Mouse (Mus musculus) heart, postnatal 0 days (tissue): Measurements from ENCODE around the gene Slc36a3. TPM values are rescaled to one million over a fixed set of nuclear protein-coding genes. Genes with fewer than 3 reads are reported as not detected.

Source experiments
- ATAC-seq: fragments of 200-750 bp; cut with Nextera tagmentation; 2 replicates; pipeline ENCODE4 v1.8.0; 2017; ENCODE audit warnings: low read depth, moderate number of reproducible peaks, moderate library complexity; ENCODE audit not compliant: insufficient read depth
- DNase-seq: peaks from one replicate; pipeline ENCODE4 v3.0.0-alpha.2; 2016; ENCODE audit warnings: low spot score
- H3K27ac ChIP-seq: fragments of 300-500 bp; sonication (generic); 2 replicates; pipeline ENCODE4 v1.5.1; 2014; ENCODE audit warnings: low read depth, mild to moderate bottlenecking
- H3K27me3 ChIP-seq: fragments of 300-500 bp; sonication (generic); 2 replicates; pipeline ENCODE4 v1.6.1; 2014; ENCODE audit warnings: low read length, mixed read lengths; ENCODE audit not compliant: control insufficient read depth, insufficient read depth
- H3K36me3 ChIP-seq: fragments of 300-500 bp; sonication (generic); replicated peaks from 2 replicates; pipeline ENCODE4 v1.6.1; 2014; ENCODE audit warnings: low read length, mixed read lengths; ENCODE audit not compliant: control insufficient read depth, insufficient read depth
- H3K4me1 ChIP-seq: fragments of 300-500 bp; sonication (generic); 2 replicates; pipeline ENCODE4 v1.6.1; 2014; ENCODE audit warnings: antibody characterized with exemption; ENCODE audit not compliant: control insufficient read depth, insufficient read depth
- H3K4me2 ChIP-seq: fragments of 300-500 bp; sonication (generic); 2 replicates; pipeline ENCODE4 v1.6.1; 2014; ENCODE audit warnings: low read depth, mild to moderate bottlenecking, low read length, moderate library complexity
- H3K4me3 ChIP-seq: fragments of 300-500 bp; sonication (generic); 2 replicates; pipeline ENCODE4 v1.5.1; 2014; ENCODE audit warnings: low read depth, low read length
- H3K9ac ChIP-seq: fragments of 300-500 bp; sonication (generic); replicated peaks from 2 replicates; pipeline ENCODE4 v1.6.1; 2014; ENCODE audit warnings: low read depth, low read length, mixed read lengths
- H3K9me3 ChIP-seq: fragments of 300-500 bp; sonication (generic); replicated peaks from 2 replicates; pipeline ENCODE4 v1.6.1; 2016; ENCODE audit warnings: low read length; ENCODE audit not compliant: control insufficient read depth
- CTCF ChIP-seq: IDR thresholded peaks from 2 replicates; pipeline ENCODE4 v1.5.1; 2016; ENCODE audit warnings: antibody characterized with exemption, control low read depth, low read depth
- EP300 ChIP-seq: IDR thresholded peaks from 2 replicates; pipeline ENCODE4 v1.6.1; 2016; ENCODE audit warnings: antibody characterized with exemption, low read depth
- WGBS: fragments of 180-500 bp; shearing (Covaris S2); extraction: QIAGEN DNeasy Blood & Tissue Kit; methylation state at CpG from one replicate; pipeline ENCODE4 v1.1.7; 2014; 5-methylcytosine and 5-hydroxymethylcytosine counted together
- polyA plus RNA-seq: library from polyadenylated mRNA; unstranded; fragments of >200 nt; fragmentation: Nextera tagmentation; extraction: Ambion mirVana; gene quantifications from 2 replicates; pipeline ENCODE4 v1.2.1, GENCODE M21; 2015
- total RNA-seq: library from RNA; depleted of rRNA; stranded (reverse); fragments of >200 nt; gene quantifications from 2 replicates; pipeline ENCODE4 v1.2.3, GENCODE M21; 2014; ENCODE audit warnings: low replicate concordance

Slc36a3 gene
- total and polyA plus RNA-seq, 2 experiments from 2014 or later, result not detected

GRCm38 (mm10) chr11:55133204-55133603 lies 18.3 kb downstream of the Slc36a3 start:
- H3K9me3 ChIP-seq, result no peaks in the 10 kb centered on the region
- no peak overlapping the region for H3K27ac ChIP-seq
- H3K4me1 ChIP-seq, result no peaks in the 10 kb centered on the region
- no peak overlapping the region for H3K4me2 ChIP-seq
- no peak overlapping the region for H3K9ac ChIP-seq
- H3K36me3 ChIP-seq, result no peaks in the 10 kb centered on the region
- DNase-seq, result no peak
- ATAC-seq, result no peak
- no peaks in the 10 kb centered on the region for H3K27me3 ChIP-seq
- H3K4me3 ChIP-seq, result no peak overlapping the region
- WGBS, result 80% methylated on average over 1 of the region's 1 CpGs
- TF ChIP-seq CTCF (no peak), EP300 (no peak)

- no peak overlapping the region for H3K4me2 ChIP-seq
- no peak overlapping the region for H3K27ac ChIP-seq
- TF ChIP-seq CTCF (no peak), EP300 (no peak)
- H3K36me3 ChIP-seq, result no peaks in the 10 kb centered on the region
- H3K9me3 ChIP-seq, result no peaks in the 10 kb centered on the region
- H3K4me3 ChIP-seq, result no peak overlapping the region
- 57% methylated on average over 1 of the region's 1 CpGs for WGBS
- no peaks in the 10 kb centered on the region for H3K4me1 ChIP-seq
- DNase-seq (no peak), ATAC-seq (no peak)
- H3K27me3 ChIP-seq, result no peaks in the 10 kb centered on the region
- no peak overlapping the region for H3K9ac ChIP-seq
Measured at GRCm38 (mm10) chr11:55131946-55132345, 19.6 kb downstream of the Slc36a3 start.

GRCm38 (mm10) chr11:55131077-55131742 lies 20.3 kb downstream of the Slc36a3 start:
- Histone ChIP-seq H3K4me2 (no peak overlapping the region), H3K36me3 (no peaks in the 10 kb centered on the region), H3K27ac (no peak overlapping the region), H3K4me1 (no peaks in the 10 kb centered on the region), H3K4me3 (no peak overlapping the region), H3K9ac (no peak overlapping the region), H3K9me3 (no peaks in the 10 kb centered on the region), H3K27me3 (no peaks in the 10 kb centered on the region)
- ATAC-seq (no peak), DNase-seq (no peak)
- WGBS, result 78% methylated on average over 11 of the region's 11 CpGs
- TF ChIP-seq EP300, result no peak
- TF ChIP-seq CTCF, result no peak

GRCm38 (mm10) chr11:55128411-55128810 lies 23.1 kb downstream of the Slc36a3 start:
- ATAC-seq (no peak), DNase-seq (no peak)
- Histone ChIP-seq H3K4me2 (no peak overlapping the region), H3K4me3 (no peak overlapping the region), H3K27me3 (no peaks in the 10 kb centered on the region), H3K9me3 (no peaks in the 10 kb centered on the region), H3K9ac (no peak overlapping the region), H3K36me3 (no peaks in the 10 kb centered on the region), H3K27ac (no peak overlapping the region), H3K4me1 (no peaks in the 10 kb centered on the region)
- TF ChIP-seq CTCF (no peak), EP300 (no peak)
- 71% methylated on average over 3 of the region's 3 CpGs for WGBS

GRCm38 (mm10) chr11:55127937-55128336 lies 23.6 kb downstream of the Slc36a3 start:
- WGBS, result 51% methylated on average over 6 of the region's 6 CpGs
- H3K4me3 ChIP-seq, result no peak overlapping the region
- H3K9me3 ChIP-seq, result no peaks in the 10 kb centered on the region
- DNase-seq (no peak), ATAC-seq (no peak)
- no peaks in the 10 kb centered on the region for H3K36me3 ChIP-seq
- H3K27me3 ChIP-seq, result no peaks in the 10 kb centered on the region
- TF ChIP-seq CTCF (no peak), EP300 (no peak)
- H3K4me2 ChIP-seq, result no peak overlapping the region
- no peak overlapping the region for H3K9ac ChIP-seq
- no peaks in the 10 kb centered on the region for H3K4me1 ChIP-seq
- H3K27ac ChIP-seq, result no peak overlapping the region

- ATAC-seq, result no peak
- WGBS, result 72% methylated on average over 3 of the region's 3 CpGs
Measured at GRCm38 (mm10) chr11:55126663-55127062, 24.8 kb downstream of the Slc36a3 start.

More at GRCm38 (mm10) chr11:55126663-55127062, 24.8 kb downstream of the Slc36a3 start:
- Histone ChIP-seq H3K27me3 (no peaks in the 10 kb centered on the region), H3K27ac (no peak overlapping the region), H3K4me1 (no peaks in the 10 kb centered on the region), H3K4me2 (no peak overlapping the region), H3K9me3 (no peaks in the 10 kb centered on the region), H3K9ac (no peak overlapping the region), H3K4me3 (no peak overlapping the region), H3K36me3 (no peaks in the 10 kb centered on the region)
- no peak for DNase-seq
- TF ChIP-seq CTCF (no peak), EP300 (no peak)
